Mouse (Mus musculus) cerebellum, adult 9-11 months (tissue): ENCODE measurements around the gene Alms1.
"Not testable (repeated sequence)": the region's sequence is repeated elsewhere in the genome, so short reads cannot be mapped to it uniquely, and the experiment has no call there.

Source experiments
- DNase-seq: peaks from one replicate; pipeline ENCODE4 v3.0.0; 2022

The Alms1 gene

DNA sequence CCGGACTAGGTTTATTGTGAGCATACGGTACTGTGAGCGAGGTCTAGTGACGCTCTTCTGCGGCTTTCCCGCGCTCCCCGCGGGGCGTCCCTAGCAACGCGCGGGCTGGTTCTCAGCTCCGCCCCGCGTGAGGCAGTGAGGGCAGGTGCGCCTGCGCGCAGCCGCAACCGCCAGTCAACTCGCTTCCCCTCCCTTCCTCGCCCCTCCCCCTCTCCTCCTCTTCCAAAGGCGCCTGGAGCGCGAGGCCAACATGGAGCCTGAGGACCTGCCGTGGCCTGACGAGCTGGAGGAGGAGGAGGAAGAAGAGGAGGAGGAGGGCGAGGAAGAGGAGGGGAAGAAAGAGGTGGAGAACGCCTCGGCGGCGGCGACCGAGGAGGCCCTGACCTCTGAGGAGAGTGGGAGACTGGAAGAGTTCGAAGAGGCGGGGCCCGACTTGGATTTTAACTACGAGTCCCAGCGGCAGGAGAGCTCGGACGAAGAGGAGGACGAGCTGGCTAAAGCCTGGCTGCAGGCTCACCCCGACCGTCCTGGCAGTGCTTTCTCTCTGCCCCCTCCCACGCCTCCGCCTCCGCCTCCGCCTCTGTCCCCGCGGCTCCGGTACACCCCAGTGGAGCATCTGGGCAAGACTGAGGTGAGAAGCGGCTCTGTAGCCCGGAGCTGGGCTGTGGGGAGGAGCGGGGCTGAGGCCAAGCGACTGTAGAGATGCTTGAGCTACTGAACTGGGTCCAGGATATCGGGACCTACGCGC lies at the start of gene Alms1:
Gene Alms1 (plus strand): TSS at position 136 of the 748 bp plus-strand sequence.
- peak; percentile 95 for DNase-seq

GRCm38 (mm10) chr6:85543351-85544175 lies 43.8 kb upstream of the Alms1 start:
- DNase-seq: peak; percentile 78

DNA sequence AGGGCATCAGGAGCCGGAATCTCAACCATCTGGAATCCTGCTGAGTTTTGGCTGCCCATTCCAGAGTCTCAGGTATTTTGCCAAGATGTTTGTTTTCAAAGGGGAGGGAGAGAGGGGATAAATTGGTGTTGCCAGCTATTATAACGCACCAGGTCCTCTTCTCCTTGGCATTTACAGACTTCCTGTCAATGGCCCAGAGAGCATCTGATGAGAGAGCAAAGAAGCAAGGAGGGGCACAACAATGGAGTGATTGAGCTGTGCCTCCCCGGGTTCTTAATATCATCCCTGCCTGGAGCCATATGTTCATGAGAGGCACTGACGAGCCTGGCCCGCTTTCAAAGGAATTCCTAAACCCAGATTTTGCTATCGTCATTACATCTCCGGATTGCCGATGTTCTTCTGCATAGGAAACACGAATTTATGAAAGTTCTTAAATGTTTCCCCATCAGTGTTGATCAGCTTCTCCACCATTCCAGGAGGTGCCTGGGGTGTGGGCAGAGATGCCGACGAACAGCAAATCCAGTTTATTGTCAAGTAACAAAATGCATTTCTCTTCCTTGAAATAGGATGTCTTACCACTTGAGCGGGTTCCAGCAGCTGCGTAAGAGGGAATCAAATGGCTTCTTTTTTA lies 43.0 kb upstream of the Alms1 start:
- DNase-seq: peak; percentile 93

GRCm38 (mm10) chr6:85547642-85548041 lies 39.7 kb upstream of the Alms1 start:
- no peak for DNase-seq

DNA sequence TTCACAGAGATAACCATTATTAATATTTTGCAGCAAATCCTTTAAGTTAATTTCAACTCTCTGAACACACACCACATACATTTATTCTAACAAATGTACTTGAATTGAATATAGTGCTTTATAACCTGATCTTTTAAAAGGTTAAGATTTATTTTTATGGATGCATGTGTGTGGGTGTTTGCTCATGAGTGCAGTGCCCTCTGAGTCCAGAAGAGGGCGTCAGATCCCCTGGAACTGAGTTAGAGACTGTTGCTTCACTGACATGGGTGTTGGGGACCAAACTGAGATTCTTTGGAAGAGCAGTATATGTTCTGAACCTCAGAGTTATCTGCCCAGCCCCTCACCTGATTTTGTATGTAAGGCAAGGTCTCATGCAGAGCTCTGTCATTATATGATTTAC lies 25.0 kb upstream of the Alms1 start:
- no peak for DNase-seq

GRCm38 (mm10) chr6:85572816-85573215 lies 14.5 kb upstream of the Alms1 start:
- DNase-seq: no peak

DNA sequence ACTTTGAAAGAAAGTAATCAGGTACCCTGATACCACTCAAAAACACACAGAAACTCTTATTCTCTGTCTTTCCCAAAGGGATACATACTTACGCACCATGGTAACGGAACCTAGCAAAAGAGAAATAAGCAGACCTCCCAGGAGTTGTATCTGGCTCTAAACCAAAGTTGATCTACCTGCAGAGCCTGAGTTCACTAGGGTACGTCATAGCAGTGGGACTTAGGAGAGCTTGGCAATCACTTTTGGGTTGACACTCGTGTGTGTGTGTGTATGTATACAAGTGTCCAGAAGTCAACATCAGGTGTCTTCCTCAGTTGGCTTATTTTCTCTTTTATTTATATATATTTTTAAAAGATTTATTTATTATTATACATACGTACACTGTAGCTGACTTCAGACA lies 5.6 kb upstream of the Alms1 start:
- no peak for DNase-seq

- no peak for DNase-seq
Measured at GRCm38 (mm10) chr6:85584612-85585011, 2.7 kb upstream of the Alms1 start.

DNA sequence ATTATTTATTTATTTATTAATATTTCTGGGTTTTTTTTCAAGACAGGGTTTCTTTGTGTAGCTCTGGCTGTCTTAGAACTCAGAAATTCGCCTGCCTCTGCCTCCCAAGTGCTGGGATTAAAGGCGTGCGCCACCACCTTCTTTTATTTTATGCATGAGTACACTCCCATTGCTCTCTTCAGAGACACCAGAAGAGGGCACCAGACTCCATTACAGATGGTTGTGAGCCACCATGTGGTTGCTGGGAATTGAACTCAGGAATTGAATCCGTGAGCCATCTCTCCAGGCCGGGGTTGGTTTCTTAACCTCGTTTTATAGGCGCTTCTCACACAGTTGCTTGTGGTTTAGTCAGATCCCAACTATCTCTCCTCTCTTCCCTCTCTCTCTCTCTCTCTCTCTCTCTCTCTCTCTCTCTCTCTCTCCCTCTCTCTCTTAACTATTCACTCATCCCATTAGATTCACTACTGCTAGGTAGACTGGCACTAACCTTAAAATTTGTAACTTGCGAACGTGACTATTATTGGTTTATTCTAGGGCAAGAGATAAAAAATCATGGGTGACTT lies 445 bp upstream of the Alms1 start:
- DNase-seq: peak; percentile 60

GRCm38 (mm10) chr6:85588164-85588563 lies 833 bp downstream of the Alms1 start:
- DNase-seq: peak; percentile 64

- no peak for DNase-seq
Measured at GRCm38 (mm10) chr6:85588568-85588967, 1.2 kb downstream of the Alms1 start.

DNA sequence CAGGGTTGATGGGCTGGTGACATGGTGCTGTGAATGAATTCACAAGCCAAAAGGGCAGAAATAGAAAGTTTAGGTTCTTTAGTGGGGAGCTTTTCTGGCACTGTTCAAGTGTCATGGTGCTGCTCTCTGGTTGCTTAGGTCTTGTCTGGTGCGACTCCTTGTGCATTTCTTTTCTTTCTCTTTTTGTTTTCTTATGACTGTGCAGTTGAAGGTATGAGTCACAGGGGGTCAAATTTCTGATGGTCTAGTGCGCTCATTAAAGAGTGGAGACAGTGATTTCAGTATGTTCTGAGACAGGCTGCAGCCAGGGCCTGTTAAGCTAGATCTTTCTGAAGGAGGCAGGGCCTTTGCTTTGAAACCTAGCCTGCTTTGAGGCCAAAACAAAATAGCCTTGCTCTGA lies 2.8 kb downstream of the Alms1 start:
- DNase-seq: no peak

- DNase-seq: no peak
Measured at GRCm38 (mm10) chr6:85599310-85599709, 12.0 kb downstream of the Alms1 start.

- DNase-seq: no peak
Measured at GRCm38 (mm10) chr6:85610511-85610910, 23.2 kb downstream of the Alms1 start.

DNA sequence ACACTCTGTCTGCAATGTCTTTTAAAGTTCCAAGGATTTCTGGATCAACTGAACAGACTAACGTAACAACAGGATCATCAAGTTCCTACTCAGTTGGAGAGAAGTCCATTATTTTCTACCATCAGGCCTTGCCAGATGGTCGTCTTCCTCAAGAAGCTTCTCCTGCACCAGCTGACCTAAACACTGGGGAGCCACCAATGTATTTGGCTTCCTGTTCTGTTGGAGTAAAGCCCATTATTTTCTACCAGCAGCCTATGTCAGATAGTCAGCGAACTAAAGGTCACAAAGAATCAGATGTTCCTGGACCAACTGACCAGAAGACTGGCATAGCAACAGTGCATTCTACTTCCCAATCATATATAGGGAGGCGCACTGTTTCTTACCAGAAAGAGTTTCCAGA lies 33.5 kb downstream of the Alms1 start:
- peak; percentile 75 for DNase-seq

DNA sequence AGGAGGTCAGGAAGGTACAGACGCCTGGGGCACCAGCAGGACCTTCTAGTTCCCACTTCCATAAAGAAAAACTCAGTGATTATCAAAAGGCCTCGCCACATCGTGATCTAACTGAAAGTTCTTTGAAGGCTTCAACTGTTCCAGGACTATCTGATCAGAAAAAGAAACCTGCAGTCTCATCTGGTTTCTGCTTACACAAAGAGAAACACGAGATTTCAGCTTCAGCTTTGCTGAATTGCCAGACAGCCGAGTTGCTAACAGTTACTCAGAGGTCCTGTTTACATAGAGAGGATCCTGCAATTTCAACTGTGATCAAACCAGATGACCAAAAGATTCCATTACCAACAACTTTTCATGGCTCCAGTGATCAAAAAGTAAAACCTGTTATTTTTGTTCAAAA lies 34.3 kb downstream of the Alms1 start:
- DNase-seq: no peak

- DNase-seq: no peak
Measured at GRCm38 (mm10) chr6:85624511-85624910, 37.2 kb downstream of the Alms1 start.

GRCm38 (mm10) chr6:85633165-85633564 lies 45.8 kb downstream of the Alms1 start:
- DNase-seq: no peak

GRCm38 (mm10) chr6:85653244-85653643 lies 65.9 kb downstream of the Alms1 start:
- no peak for DNase-seq

GRCm38 (mm10) chr6:85701943-85702342 lies 114.6 kb downstream of the Alms1 start:
- DNase-seq: peak; percentile 3

DNA sequence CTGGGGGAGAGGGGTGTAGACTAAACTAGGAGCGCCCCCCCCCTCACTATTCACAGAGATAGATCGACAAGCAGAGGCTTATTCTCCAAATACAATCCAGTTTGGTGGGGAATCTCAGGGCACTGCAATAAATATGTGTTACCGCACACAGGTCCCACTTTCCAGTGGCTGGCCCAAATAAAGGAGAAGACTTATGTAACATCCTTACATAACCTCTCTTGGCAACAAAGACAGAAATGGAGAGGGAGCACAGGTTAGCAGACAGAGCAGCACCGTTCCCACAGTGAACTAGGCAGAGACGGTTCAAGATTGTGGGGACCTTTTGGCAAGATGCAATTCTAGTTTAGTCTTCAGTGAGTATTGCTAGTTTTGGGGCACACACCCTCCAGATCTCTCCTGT lies 121.9 kb downstream of the Alms1 start:
- DNase-seq: peak; percentile 38

DNA sequence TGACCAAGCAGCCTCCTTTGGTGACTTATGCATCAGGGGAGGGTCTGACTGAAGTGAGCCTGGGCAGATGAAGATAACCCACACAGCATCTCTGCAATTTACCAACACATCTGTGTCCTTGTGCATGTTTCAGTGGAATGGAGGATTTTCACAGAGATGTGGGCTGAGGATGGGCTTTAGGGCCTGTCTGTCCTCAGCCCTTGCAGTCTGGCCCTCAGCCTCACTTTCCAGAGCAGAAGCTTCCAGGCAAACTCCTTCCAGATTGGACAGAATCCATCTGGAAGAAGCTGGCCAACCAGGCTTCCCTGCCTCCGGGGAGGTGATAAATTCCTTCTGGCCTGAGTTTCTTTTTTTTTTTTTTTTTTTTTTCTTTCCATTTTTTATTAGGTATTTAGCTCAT lies 122.3 kb downstream of the Alms1 start:
- DNase-seq: not testable (repeated sequence)

DNA sequence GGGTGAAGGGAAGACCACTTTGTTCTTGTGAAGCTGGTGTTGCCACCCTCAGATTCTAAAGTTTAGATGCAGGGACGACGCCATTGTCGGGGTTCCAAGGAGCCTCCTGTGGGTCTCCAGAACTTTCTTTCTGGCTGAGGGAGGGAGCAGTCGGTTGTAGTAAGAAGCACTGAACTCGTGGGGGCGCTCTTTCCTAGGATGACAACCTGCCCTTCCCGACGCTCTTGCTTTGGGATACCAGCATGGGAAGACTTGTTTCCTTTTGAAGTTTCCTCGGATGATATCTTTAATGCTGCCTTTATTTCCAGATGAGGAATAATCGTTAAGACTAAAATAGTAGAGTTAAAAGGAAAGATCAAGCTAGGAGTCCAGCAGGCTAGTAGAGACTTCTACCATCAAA lies 125.8 kb downstream of the Alms1 start, which contains the start of gene Nat8f7:
Gene Nat8f7 (minus strand): TSS at position 101 of the 400 bp plus-strand sequence.
- not testable (repeated sequence) for DNase-seq
